Mouse (Mus musculus) layer of hippocampus, adult 9-10 months (tissue): ENCODE measurements around the gene Trak1.

Source experiments
- DNase-seq: peaks from one replicate; pipeline ENCODE4 v3.0.0; 2022; ENCODE audit warnings: low spot score

The Trak1 gene

DNA sequence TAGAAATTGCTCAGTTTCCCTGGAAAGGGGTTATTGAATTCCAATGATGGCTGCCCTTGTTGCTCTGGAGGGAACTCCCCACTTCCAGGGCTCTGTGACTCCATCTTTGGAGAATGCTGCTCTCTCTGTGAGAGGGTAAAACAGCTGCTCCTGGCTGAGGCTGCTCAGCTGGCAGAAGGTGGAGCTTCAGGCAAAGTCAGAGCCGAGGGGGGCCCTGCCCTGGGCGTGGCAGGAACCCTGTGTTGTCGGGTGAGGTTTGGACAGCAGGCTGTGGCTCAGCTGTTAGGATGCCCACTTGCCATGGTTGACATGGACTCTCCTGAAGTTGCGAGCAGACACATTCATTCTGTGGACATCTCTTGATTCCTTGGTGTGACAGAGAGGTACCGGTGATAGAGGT, 49.3 kb downstream of the Trak1 start:
- DNase-seq: no peak

DNA sequence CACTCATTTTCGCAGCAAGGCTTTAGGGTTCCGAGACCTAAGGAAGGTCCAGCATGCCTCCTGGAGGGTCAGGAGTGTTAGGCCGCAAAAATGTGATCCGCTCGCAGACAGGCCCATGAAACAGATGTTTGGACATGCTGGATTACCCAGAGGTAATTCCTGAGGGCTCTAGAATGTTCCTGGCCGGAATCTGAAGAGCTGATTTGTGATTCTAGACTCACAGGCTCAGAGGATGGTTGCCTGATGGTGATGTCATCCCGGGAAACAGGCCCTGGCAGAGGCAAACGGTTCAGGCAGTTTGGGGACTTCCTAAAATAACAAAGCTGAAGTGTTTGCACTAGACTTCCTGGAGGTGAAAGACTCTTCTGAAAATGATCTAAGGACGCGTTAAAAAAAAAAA, 50.7 kb downstream of the Trak1 start:
- no peak for DNase-seq

- DNase-seq: no peak
These were observed 51.2 kb downstream of the Trak1 start for GRCm38 (mm10) chr9:121348476-121348875.

DNA sequence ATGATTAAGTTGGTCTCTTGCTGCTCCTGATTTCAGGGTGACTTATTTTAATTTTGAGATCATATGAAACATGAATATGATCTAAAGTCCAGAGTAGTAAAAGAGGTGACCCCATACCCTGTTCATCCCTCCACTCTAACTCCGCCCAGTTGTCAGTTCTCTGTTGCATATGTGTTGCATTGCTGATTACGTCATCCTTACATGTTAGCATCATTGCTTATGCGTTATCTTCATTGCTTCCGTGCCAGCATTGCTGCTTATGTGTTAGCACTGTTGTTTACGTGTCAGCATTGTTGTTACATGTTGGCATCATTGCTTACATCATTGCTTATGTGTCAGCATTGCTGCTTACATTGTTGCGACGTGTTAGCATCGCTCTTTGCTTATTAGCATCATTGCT, 51.8 kb downstream of the Trak1 start:
- DNase-seq: no peak

GRCm38 (mm10) chr9:121350601-121351000, 53.3 kb downstream of the Trak1 start:
- DNase-seq: no peak

DNA sequence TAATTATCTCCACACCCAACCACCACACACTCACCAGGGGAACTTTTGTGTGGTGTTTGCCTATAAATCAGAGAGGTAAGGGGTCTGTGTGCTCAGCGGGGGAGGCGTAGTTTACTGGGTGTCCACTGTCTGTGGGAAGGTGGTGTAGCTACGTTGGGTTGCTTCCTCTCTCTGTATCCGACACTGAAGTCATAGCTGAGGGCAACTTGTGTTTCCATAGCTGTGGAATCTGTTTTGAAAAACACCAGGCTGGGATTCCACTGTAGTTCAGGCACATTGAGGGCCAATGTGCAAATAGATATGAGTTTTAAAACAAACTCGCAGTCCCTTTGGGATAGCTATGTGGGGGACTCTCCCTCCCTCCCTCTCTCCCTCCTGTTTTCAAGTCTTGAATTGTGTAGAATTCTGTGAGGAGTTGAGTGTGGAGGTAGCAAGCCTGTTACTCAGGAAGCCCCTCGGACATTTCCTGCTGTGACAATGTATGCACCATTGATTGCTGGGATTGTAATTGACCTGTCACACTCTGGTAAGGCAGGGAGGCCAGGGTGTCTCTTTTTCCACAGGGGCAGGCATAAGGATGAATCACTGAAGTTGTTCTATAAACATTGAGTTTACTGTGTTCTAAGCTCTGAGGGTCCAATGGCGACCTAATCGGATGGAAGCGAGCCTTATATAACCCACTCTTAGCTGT, 54.2 kb downstream of the Trak1 start:
- no peak for DNase-seq

DNA sequence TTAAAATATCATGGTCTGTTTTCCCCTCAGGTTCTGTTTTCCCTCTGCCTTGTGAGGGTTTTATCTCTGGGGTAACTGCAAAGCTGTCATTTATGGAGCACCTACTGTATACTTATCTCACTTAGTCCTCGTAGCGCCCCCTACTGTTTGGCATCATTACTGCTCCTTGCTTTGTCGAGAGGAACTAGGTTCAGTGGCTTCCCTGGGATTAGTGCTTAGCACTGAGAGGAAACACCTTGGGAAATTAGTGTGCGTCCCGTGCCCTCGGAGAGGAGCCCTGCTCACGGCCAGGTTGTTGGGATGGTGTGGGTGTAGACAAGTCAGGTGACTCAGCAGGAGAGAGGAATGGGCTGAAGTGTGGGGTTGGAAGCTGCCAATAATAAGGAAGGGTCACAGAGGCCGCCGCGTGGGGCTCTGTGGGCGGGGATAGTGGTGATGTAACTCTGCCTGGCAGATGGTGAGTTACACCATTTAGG, 54.9 kb downstream of the Trak1 start:
- no peak for DNase-seq

GRCm38 (mm10) chr9:121352726-121353125, 55.4 kb downstream of the Trak1 start:
- DNase-seq: no peak

DNA sequence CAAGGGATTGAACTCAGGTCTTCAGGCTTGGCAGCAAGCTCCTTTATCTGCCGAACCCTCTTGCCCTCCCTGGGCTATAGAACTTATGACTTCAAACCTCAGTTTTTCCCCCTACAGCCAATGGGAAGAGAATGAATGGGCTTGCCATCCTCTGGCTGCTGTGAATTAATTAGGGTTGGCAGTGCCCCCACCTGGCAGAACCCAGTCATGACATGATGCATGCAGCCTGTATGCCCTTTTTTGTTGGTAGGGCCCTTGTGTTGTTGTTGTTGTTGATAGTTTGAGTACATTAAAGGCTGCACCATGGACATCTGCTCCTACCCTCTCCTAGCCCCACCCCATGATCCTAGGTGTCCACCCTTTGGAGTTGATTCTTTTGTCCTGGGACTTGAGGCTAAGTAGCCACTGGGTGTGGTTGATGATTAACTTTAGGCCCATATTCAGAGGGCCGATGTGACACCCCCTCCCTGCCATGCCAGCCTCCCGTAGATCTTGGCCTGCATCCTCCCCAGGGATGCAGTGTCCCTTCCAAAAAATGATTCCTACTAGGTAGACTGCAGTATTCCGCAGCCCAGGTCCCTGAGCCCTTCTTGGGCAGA, 57.6 kb downstream of the Trak1 start:
- DNase-seq: no peak

DNA sequence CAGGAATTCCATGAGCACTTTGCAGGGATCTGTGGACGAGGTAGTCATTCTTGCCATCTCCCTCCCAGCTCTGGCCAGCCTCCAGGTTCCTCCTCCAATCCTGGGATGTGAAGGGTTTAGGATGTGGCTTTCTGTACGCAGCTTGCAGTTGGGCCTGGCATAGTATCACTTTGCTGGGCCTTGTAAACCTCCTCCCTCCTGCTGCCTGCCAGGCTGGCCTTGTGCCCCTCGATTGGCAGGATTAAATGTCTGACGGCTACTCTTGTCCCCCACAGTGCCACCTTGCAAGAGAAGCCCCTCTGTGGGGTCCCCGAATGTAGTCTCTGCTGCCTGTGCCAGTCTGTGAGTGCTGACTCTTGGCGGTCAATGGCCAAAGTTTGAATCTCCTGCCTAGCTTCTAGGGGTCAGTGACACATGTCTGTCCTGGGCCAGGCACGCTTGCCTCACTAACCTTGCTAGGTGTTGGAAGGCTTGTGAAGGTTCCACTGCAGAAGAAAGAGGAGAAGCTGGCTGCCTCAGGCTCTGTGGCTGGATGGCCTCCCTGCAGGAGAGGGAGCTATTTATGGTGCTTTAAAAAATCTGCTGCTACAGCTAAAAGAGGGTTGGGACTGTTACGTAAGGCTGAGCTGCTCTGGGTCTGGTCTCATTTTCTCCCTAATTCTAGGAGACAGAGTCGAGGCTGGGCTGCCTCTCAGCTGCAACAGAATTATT, 58.3 kb downstream of the Trak1 start:
- DNase-seq: peak; percentile 63

- DNase-seq: no peak
These were observed 59.8 kb downstream of the Trak1 start for GRCm38 (mm10) chr9:121357102-121357501.

- no peak for DNase-seq
These were observed 60.4 kb downstream of the Trak1 start for GRCm38 (mm10) chr9:121357582-121358275.

DNA sequence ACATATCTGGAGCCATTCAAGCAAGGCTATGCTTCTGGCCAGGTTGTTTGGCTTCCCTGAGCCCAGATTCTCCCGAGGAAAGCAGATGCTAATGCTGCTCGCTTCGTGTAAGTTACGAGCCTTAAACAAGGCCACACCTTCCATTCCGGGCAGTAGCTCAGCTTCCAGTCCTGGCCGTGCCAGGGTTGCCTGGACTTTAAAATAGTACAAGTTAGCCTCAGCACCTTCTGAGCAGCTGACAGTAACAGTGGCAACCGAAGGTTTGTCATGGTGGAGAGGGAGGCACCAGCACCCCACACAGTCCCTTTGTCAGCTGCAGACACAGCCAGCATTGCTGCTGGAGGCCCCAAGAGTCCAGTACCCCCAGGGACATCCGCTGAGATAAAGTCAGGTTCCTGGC, 61.1 kb downstream of the Trak1 start:
- DNase-seq: no peak

- no peak for DNase-seq
These were observed 62.1 kb downstream of the Trak1 start for GRCm38 (mm10) chr9:121359266-121359972.

DNA sequence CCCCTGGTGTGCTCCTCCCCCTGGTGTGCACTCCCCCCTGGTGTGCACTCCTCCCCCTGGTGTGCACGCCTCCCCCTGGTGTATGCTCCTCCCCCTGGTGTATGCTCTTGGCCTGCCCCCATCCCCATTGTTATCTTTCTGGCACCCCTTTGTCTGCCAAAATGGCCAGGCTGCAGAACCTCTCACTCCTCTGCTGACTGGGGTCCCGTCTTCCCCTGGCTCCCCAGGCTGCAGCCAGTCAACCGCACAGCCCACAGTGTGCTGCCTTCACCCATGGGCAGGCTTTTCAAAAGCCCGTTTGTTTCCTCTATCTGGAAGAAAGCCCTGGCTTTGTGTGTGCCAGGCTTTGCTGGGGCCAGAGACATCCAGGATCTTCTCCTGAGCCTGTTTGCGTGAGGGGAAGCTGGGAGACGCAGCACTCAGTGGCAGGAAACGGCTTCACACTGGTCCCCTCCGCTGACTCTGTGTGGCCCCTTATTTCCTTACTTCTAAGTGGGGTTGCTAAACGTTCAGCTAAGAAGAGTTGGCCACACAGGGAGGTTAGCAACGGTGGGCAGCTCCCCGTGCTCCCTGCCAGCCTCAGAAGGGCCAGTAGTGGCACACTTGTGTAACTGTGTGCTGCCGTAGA, 63.1 kb downstream of the Trak1 start:
- no peak for DNase-seq

- DNase-seq: no peak
These were observed 63.7 kb downstream of the Trak1 start for GRCm38 (mm10) chr9:121361010-121361409.

GRCm38 (mm10) chr9:121363932-121364331, 66.6 kb downstream of the Trak1 start:
- DNase-seq: no peak

DNA sequence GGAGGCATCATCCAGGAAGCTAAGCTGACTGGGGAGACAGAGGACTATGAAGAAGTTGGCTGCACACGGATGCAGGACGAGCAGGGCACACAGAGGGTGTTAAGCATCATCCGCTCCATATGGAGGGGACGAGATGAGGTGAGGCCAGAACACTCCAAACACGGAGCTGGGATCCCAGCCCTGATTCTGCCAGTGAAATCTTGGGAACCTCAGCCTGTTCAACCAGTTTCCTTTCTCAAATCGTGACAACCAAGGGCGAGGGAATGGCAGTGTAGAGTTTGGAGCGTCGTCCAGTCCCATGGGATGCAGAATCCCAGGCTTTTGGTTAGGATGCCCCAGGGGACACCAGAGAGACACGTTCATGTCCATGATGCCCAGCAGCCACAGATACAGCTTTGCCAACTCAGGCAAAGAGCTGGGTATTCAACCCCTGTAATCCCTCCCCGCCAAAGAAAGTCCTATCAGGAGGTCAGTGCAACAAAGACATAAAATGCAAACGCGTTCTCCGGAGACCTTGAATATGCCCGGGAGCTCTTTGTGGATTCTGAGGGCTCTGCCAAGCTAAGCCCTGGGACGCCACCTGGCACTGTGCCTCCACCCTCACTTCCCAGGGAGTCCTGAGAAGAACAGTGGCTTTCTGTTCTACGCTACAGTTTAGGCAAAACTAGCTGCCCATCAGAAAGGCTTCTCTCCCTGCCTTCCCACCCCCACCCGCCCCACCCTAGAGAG, 69.0 kb downstream of the Trak1 start:
- no peak for DNase-seq

GRCm38 (mm10) chr9:121366864-121367245, 69.6 kb downstream of the Trak1 start:
- no peak for DNase-seq

GRCm38 (mm10) chr9:121369573-121369972, 72.3 kb downstream of the Trak1 start:
- DNase-seq: no peak

- no peak for DNase-seq
These were observed 74.1 kb downstream of the Trak1 start for GRCm38 (mm10) chr9:121371346-121371891.
